Mouse (Mus musculus) small intestine, adult 2 months (tissue): Measurements from ENCODE around the gene Foxp1. TPM values are rescaled to one million over a fixed set of nuclear protein-coding genes. Genes with fewer than 3 reads are reported as not detected.

ENCODE experiments used
- H3K27ac ChIP-seq: fragments of 200-500 bp; 2 replicates; pipeline ENCODE4 v1.5.1; 2012; ENCODE audit warnings: low read depth, low read length, control low read depth, inconsistent platforms; ENCODE audit not compliant: insufficient read depth
- H3K27me3 ChIP-seq: fragments of 200-500 bp; 2 replicates; pipeline ENCODE4 v1.6.1; 2012; ENCODE audit warnings: mild to moderate bottlenecking, moderate library complexity, low read length, inconsistent platforms; ENCODE audit not compliant: control insufficient read depth, insufficient read depth
- H3K36me3 ChIP-seq: fragments of 200-500 bp; 2 replicates; pipeline ENCODE4 v1.6.1; 2012; ENCODE audit warnings: mild to moderate bottlenecking, low read length, control low read depth, inconsistent platforms; ENCODE audit not compliant: control insufficient read depth, insufficient read depth
- H3K4me1 ChIP-seq: fragments of 200-500 bp; 2 replicates; pipeline ENCODE4 v1.6.1; 2012; ENCODE audit warnings: low read length, inconsistent platforms, mixed read lengths; ENCODE audit not compliant: control insufficient read depth, insufficient read depth, insufficient read length
- H3K4me3 ChIP-seq: fragments of 200-500 bp; 2 replicates; pipeline ENCODE4 v1.5.1; 2012; ENCODE audit warnings: low read depth, mild to moderate bottlenecking, control low read depth, inconsistent platforms, low read length, moderate library complexity
- CTCF ChIP-seq: fragments of 200-500 bp; IDR thresholded peaks from 2 replicates; pipeline ENCODE4 v1.5.1; 2012; ENCODE audit warnings: low read depth, mild to moderate bottlenecking, control low read depth, inconsistent platforms, low read length, moderate library complexity, mixed read lengths; ENCODE audit not compliant: insufficient replicate concordance, insufficient read length; ENCODE audit errors: extremely low read depth
- POLR2A ChIP-seq: fragments of 200-500 bp; IDR thresholded peaks from 2 replicates; pipeline ENCODE4 v1.6.1; 2012; ENCODE audit warnings: low read depth, mild to moderate bottlenecking, control low read depth, inconsistent platforms, low read length, moderate library complexity
- WGBS: fragments of 180-500 bp; shearing (Covaris S2); methylation state at CpG from one replicate; pipeline ENCODE4 v1.1.7; 2018; 5-methylcytosine and 5-hydroxymethylcytosine counted together
- polyA plus RNA-seq: library from polyadenylated mRNA; depleted of rRNA; stranded (reverse); fragments of >200 nt; gene quantifications from 2 replicates; pipeline ENCODE4 v1.2.3, GENCODE M21; 2012

The Foxp1 gene
- polyA plus RNA-seq, 1 experiment, result 52.2 TPM

GRCm38 (mm10) chr6:99374448-99375271 is 147.9 kb downstream of the Foxp1 start:
- TF ChIP-seq CTCF, result no peak
- no peak for TF ChIP-seq POLR2A
- Histone ChIP-seq H3K27ac (no peak overlapping the region; the same call in 1 of the 2 replicates), H3K36me3 (peaks cover 4% of the 10 kb centered on the region), H3K4me1 (peaks cover 14% of the 10 kb centered on the region), H3K27me3 (no peaks in the 10 kb centered on the region), H3K4me3 (no peak overlapping the region)
- 61% methylated on average over 19 of the region's 19 CpGs for WGBS

GRCm38 (mm10) chr6:99372427-99372826 is 150.1 kb downstream of the Foxp1 start:
- Histone ChIP-seq H3K36me3 (peaks cover 4% of the 10 kb centered on the region), H3K27me3 (no peaks in the 10 kb centered on the region), H3K4me3 (no peak overlapping the region), H3K4me1 (peaks cover 4% of the 10 kb centered on the region), H3K27ac (no peak overlapping the region)
- WGBS, result 75% methylated on average over 5 of the region's 5 CpGs
- no peak for TF ChIP-seq CTCF
- no peak for TF ChIP-seq POLR2A

DNA sequence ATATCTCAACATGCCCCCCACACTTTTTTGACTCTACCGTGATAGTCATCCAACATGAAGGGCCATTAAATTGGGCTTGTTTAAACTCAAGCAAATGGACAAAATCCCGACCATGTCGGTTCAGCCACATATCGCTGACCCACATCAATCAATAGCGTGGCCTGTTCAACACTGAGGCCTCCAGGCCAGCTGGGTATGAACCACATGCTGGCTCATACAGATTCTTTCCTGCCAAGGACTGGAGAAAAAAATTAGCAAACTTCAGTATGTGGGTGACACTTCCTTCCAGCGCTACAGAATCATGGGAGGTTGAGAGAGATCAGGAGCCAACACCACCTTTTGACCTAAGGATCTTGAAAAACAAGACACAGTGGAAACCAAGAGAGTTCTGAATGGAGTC is 150.5 kb downstream of the Foxp1 start:
- Histone ChIP-seq H3K4me1 (peaks cover 4% of the 10 kb centered on the region; the same call in 1 of the 2 replicates), H3K27ac (no peak overlapping the region), H3K27me3 (no peaks in the 10 kb centered on the region), H3K36me3 (peaks cover 4% of the 10 kb centered on the region), H3K4me3 (no peak overlapping the region)
- TF ChIP-seq POLR2A (no peak), CTCF (no peak)
- WGBS, result 84% methylated on average over 6 of the region's 6 CpGs

DNA sequence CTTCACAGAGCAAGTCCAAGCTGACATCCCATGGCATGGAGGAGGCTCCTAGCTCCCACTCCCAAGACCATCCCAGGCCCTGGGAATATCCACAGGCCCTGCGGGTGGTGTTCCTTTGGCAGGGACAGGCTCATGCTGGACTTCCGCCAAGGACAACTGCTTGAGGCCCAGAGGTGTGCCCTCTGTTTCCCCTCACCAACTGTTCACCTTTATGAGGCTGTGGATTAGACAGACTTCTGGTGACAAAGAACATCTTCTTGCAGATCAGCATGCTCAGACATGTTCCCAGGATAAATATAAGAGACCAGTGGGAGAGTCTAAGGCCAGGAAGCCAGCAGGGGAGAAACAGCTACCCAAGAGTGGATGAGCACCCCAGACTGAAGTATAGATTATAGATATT is 152.6 kb downstream of the Foxp1 start:
- Histone ChIP-seq H3K27ac (no peak overlapping the region), H3K4me1 (no peaks in the 10 kb centered on the region), H3K27me3 (no peaks in the 10 kb centered on the region), H3K36me3 (peaks cover 4% of the 10 kb centered on the region), H3K4me3 (no peak overlapping the region)
- WGBS, result 64% methylated on average over 2 of the region's 2 CpGs
- TF ChIP-seq POLR2A, result no peak
- no peak for TF ChIP-seq CTCF

DNA sequence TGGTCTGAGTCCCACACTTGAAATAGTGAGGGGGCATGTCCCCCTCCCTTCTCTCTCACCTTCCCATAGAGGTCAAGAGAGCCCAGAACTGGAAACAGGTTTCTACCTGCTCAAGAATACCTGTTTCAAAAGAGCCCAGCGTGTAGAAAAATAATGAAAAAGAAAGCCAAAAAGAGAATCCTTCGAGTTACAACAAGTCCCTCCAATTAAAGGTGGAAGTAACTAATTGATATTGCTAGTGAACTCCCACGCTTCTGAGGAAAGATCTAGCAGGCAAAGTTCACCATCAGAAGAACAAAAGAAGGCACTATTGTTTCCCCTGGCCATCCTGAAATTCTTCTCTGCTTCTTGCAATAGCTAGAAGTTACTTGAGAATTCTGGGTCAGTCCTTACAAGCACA is 153.4 kb downstream of the Foxp1 start:
- Histone ChIP-seq H3K36me3 (peaks cover 4% of the 10 kb centered on the region), H3K27ac (no peak overlapping the region), H3K4me1 (no peaks in the 10 kb centered on the region), H3K27me3 (no peaks in the 10 kb centered on the region), H3K4me3 (no peak overlapping the region)
- 70% methylated on average over 3 of the region's 3 CpGs for WGBS
- TF ChIP-seq CTCF (no peak), POLR2A (no peak)

GRCm38 (mm10) chr6:99368118-99368753 is 154.3 kb downstream of the Foxp1 start:
- no peak overlapping the region for H3K27ac ChIP-seq
- no peaks in the 10 kb centered on the region for H3K27me3 ChIP-seq
- peaks cover 4% of the 10 kb centered on the region for H3K36me3 ChIP-seq
- no peaks in the 10 kb centered on the region for H3K4me1 ChIP-seq
- no peak for TF ChIP-seq CTCF
- TF ChIP-seq POLR2A, result no peak
- WGBS, result 83% methylated on average over 4 of the region's 4 CpGs
- H3K4me3 ChIP-seq, result no peak overlapping the region

- WGBS, result 70% methylated on average over 6 of the region's 6 CpGs
- H3K27me3 ChIP-seq, result no peaks in the 10 kb centered on the region
- no peaks in the 10 kb centered on the region; the same call in 1 of the 2 replicates for H3K36me3 ChIP-seq
- H3K4me3 ChIP-seq, result no peak overlapping the region
- no peak overlapping the region for H3K27ac ChIP-seq
- TF ChIP-seq POLR2A (no peak), CTCF (no peak)
- peaks cover 5% of the 10 kb centered on the region for H3K4me1 ChIP-seq
Observed at GRCm38 (mm10) chr6:99364545-99364944, 158.0 kb downstream of the Foxp1 start.
